Mouse (Mus musculus) heart, postnatal 36 days (tissue): ENCODE measurements at regions not wholly inside any gene's neighbourhood (a gene's known extent, or its start where the extent isn't known, plus 50 kb on each side); places are given as distances from the start of the nearest gene placed in this dataset.

Source experiments
- DNase-seq, 2 experiments: peaks; one replicate each; pipeline ENCODE4 v3.0.0; 2021 to 2022
- intact Hi-C: fragments of 180-260 bp; cut with DNase I; formaldehyde crosslinking; loops from one replicate; pipeline ENCODE4 v1.15.1; 2025

GRCm38 (mm10) chr17:83955058-83955697 lies 107.4 kb upstream of the Haao start:
- peak in 1 of 2 experiments; percentile 36 for DNase-seq
- intact Hi-C loops = no loop called here

GRCm38 (mm10) chr17:83954291-83955057 lies 106.7 kb upstream of the Haao start:
- peak; percentile 68 to 76 for DNase-seq

GRCm38 (mm10) chr17:83953656-83954055 lies 105.9 kb upstream of the Haao start:
- no peak for DNase-seq
- intact Hi-C loops = loop anchor here (1.0 to 2.0 kb wide), 2 partner anchors 15 to 45 kb away; no protein-coding TSS in a partner anchor

More at GRCm38 (mm10) chr17:83954291-83955057, 106.7 kb upstream of the Haao start:
- intact Hi-C loops = loop anchor here (1.0 kb wide), 1 partner anchor 46 kb away; no protein-coding TSS in a partner anchor

- no peak for DNase-seq
- intact Hi-C loops = no loop called here
Measured at GRCm38 (mm10) chr17:83946718-83947117, 99.0 kb upstream of the Haao start.

- intact Hi-C loops = loop anchor here (2.0 kb wide), 1 partner anchor 13 kb away; no protein-coding TSS in a partner anchor
- no peak for DNase-seq
Measured at GRCm38 (mm10) chr17:83939344-83939743, 91.6 kb upstream of the Haao start.

- intact Hi-C loops = loop anchor here (2.0 kb wide), 1 partner anchor 14 kb away; no protein-coding TSS in a partner anchor
- peak; percentile 54 to 69 for DNase-seq
Measured at GRCm38 (mm10) chr17:83938671-83939244, 91.0 kb upstream of the Haao start.

- intact Hi-C loops = no loop called here
Measured at GRCm38 (mm10) chr17:83937576-83937975, 89.8 kb upstream of the Haao start.

GRCm38 (mm10) chr17:83936677-83937076 lies 88.9 kb upstream of the Haao start:
- intact Hi-C loops = no loop called here
- no peak for DNase-seq

More at GRCm38 (mm10) chr17:83937576-83937975, 89.8 kb upstream of the Haao start:
- DNase-seq = peak; percentile 53 to 61

- intact Hi-C loops = no loop called here
- DNase-seq = no peak
Measured at GRCm38 (mm10) chr17:83935969-83936368, 88.2 kb upstream of the Haao start.

- intact Hi-C loops = no loop called here
- no peak for DNase-seq
Measured at GRCm38 (mm10) chr17:83935232-83935631, 87.5 kb upstream of the Haao start.

GRCm38 (mm10) chr17:83933743-83934142 lies 86.0 kb upstream of the Haao start:
- DNase-seq = no peak
- intact Hi-C loops = no loop called here

GRCm38 (mm10) chr17:83930401-83930800 lies 82.6 kb upstream of the Haao start:
- no peak for DNase-seq
- intact Hi-C loops = no loop called here

GRCm38 (mm10) chr17:83927749-83928387 lies 80.1 kb upstream of the Haao start:
- DNase-seq = peak in 1 of 2 experiments; percentile 61
- intact Hi-C loops = no loop called here

- DNase-seq = no peak
- intact Hi-C loops = no loop called here
Measured at GRCm38 (mm10) chr17:83924259-83924922, 76.6 kb upstream of the Haao start.

- no peak for DNase-seq
- intact Hi-C loops = no loop called here
Measured at GRCm38 (mm10) chr17:83920894-83921293, 73.1 kb upstream of the Haao start.

- intact Hi-C loops = no loop called here
Measured at GRCm38 (mm10) chr17:83920225-83920624, 72.5 kb upstream of the Haao start.

GRCm38 (mm10) chr17:83918413-83919139 lies 70.8 kb upstream of the Haao start:
- peak; percentile 50 to 58 for DNase-seq
- intact Hi-C loops = no loop called here

More at GRCm38 (mm10) chr17:83920225-83920624, 72.5 kb upstream of the Haao start:
- no peak for DNase-seq

GRCm38 (mm10) chr17:83917781-83918180 lies 70.0 kb upstream of the Haao start:
- intact Hi-C loops = loop anchor here (2.0 kb wide), 1 partner anchor 65 kb away; no protein-coding TSS in a partner anchor
- DNase-seq = no peak

GRCm38 (mm10) chr17:83916684-83917166 lies 69.0 kb upstream of the Haao start:
- intact Hi-C loops = loop anchor here (2.0 kb wide), 1 partner anchor 66 kb away; no protein-coding TSS in a partner anchor
- DNase-seq = peak; percentile 64 to 68
